Mouse (Mus musculus): ENCODE measurements around the gene Wdr90.

DNA sequence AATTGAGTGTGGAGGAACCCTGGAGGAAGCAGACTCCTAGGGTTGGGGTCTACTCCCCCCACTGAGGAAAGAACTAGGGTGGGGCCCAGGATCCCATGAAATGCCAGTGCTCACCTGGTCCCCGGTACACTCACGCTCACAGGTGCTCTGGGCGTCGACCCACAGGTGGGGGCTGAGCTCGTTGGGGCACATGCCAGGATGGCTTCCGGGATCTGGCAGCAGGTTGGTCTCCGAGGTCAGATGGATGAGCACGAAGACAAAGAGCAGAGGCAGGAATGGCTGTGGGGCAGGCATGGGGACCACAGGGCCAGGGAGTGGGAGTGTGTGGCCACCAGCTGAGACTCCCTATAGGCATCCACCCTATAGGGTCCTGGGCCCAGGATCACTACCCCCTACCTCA, 18.4 kb upstream of the Wdr90 start:
- TF ChIP-seq POLR2A (IDR thresholded peaks at IDR 0.05; ENCODE audit: borderline replicate concordance, low read depth, low read length) (no peak), CTCF (IDR thresholded peaks at IDR 0.05; ENCODE audit: low read depth, low read length) (no peak)
